Mouse (Mus musculus): ENCODE data around the gene Shc1.

DNA sequence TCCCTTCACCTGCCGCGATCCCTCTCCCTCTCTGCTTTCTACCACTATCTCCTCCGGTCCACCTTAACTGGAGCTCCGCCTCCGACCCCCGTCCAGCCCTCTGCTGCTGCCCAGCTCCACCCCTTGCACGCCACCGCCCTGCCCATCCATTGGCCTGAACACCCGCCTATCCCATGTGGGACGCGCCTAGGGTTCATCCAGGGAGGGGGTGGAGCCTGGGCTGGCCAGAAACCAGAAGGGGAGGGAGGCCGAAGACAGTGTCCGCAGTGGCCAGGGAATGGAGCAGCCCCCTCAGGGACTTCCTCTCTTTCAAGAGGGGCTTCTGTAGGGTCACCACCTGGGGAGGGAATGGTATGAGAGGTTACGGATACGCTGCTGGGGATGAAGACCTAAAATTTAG lies 24.6 kb upstream of the Shc1 start:
- TF ChIP-seq USF1 (IDR thresholded peaks at IDR 0.05; ENCODE audit: low read depth) = no peak
- TF ChIP-seq CTCF (IDR thresholded peaks at IDR 0.05; ENCODE audit: control insufficient read depth, insufficient read depth, insufficient read length) = no peak
- no peak for TF ChIP-seq MYOD1 (IDR thresholded peaks at IDR 0.05; ENCODE audit: control insufficient read depth, insufficient read length, low read depth)
